Mouse (Mus musculus): ENCODE results near the gene Grm3. TPM values are rescaled to one million over a fixed set of nuclear protein-coding genes. Genes with fewer than 3 reads are reported as not detected.

Grm3 gene
- total and polyA plus RNA-seq, 3 experiments: not detected

GRCm38 (mm10) chr5:9540822-9541557 lies 184.0 kb downstream of the Grm3 start:
- Histone ChIP-seq H3K4me2 (ENCODE audit: insufficient read depth, low read depth, poor library complexity, severe bottlenecking) (no peak overlapping the region; the same call in 1 of the 2 replicates), H3K9me3 (replicated peaks; ENCODE audit: low read length) (no peaks in the 10 kb centered on the region), H3K79me2 (replicated peaks; ENCODE audit: control insufficient read depth, extremely low read depth, insufficient read depth, poor library complexity, severe bottlenecking) (no peaks in the 10 kb centered on the region), H3K4me3 (replicated peaks in 1 of 3; ENCODE audit: low read depth in 2 of 3, low read length in 2 of 3, poor library complexity in 1 of 3) (no peak overlapping the region), H3K36me3 (replicated peaks in 1 of 2; ENCODE audit: control insufficient read depth in 1 of 2, insufficient read depth in 1 of 2, low read length in 1 of 2) (no peaks in the 10 kb centered on the region), H3K9ac (ENCODE audit: insufficient read depth, low read depth) (no peak overlapping the region), H3K4me1 (ENCODE audit: control insufficient read depth in 1 of 2, insufficient read depth in 2 of 2) (peaks cover 0 to 18% of the 10 kb centered on the region in 2 experiments; a peak in 2 of 4 replicates), H3K27me3 (replicated peaks) (no peaks in the 10 kb centered on the region), H3K27ac (ENCODE audit: insufficient read depth, low read depth) (no peak overlapping the region)
- TF ChIP-seq SMC3 (IDR thresholded peaks at IDR 0.05; ENCODE audit: low read depth, low read length): peak; percentile 54
- no peak for TF ChIP-seq MAZ (IDR thresholded peaks at IDR 0.05; ENCODE audit: low read depth, low read length)
- peak; percentile 29 to 62; a peak in 3 of 4 replicates for TF ChIP-seq CTCF (conservative IDR thresholded peaks at IDR 0.05 in 1 of 2, IDR thresholded peaks at IDR 0.05 in 1 of 2; ENCODE audit: low read depth in 2 of 2, low read length in 2 of 2)
- peak; percentile 40 for TF ChIP-seq RAD21 (IDR thresholded peaks at IDR 0.05; ENCODE audit: low read depth, low read length)
- no peak for TF ChIP-seq CHD1 (IDR thresholded peaks at IDR 0.05; ENCODE audit: low read depth, low read length)
- in situ Hi-C loops (cut with MboI; ENCODE audit: low pct_ligation_motif_present, low pct_unique_long_range_greater_than_20kb, low sequenced_read_pairs): no loop called here
- DNase-seq (ENCODE audit: extremely low read depth): peak; percentile 52
- dilution Hi-C loops (cut with MboI; ENCODE audit: extremely low pct_ligation_motif_present, extremely low pct_unique_long_range_greater_than_20kb, low sequenced_read_pairs): no loop called here

GRCm38 (mm10) chr5:9525507-9525906 lies 199.5 kb downstream of the Grm3 start:
- no peak for TF ChIP-seq UBTF (IDR thresholded peaks at IDR 0.05; ENCODE audit: low read depth, low read length)
- TF ChIP-seq NRF1 (IDR thresholded peaks at IDR 0.05; ENCODE audit: low read depth, low read length): no peak
- no peak for TF ChIP-seq JUN (IDR thresholded peaks at IDR 0.05; ENCODE audit: insufficient read depth, low read depth, low read length)
- no peak for TF ChIP-seq ZC3H11A (IDR thresholded peaks at IDR 0.05; ENCODE audit: low read depth, low read length)
- no peak for TF ChIP-seq TBP (conservative IDR thresholded peaks at IDR 0.05; ENCODE audit: low read depth, low read length)
- Histone ChIP-seq H3K9ac (ENCODE audit: insufficient read depth, low read depth) (no peak overlapping the region), H3K9me3 (replicated peaks; ENCODE audit: low read length) (no peaks in the 10 kb centered on the region), H3K4me2 (ENCODE audit: insufficient read depth, low read depth, poor library complexity, severe bottlenecking) (no peak overlapping the region), H3K4me3 (replicated peaks in 1 of 3; ENCODE audit: low read depth in 2 of 3, low read length in 2 of 3, poor library complexity in 1 of 3) (no peak overlapping the region), H3K4me1 (ENCODE audit: control insufficient read depth in 1 of 2, insufficient read depth in 2 of 2) (peaks cover 0 to 6% of the 10 kb centered on the region in 2 experiments; a peak in 2 of 4 replicates), H3K36me3 (replicated peaks in 1 of 2; ENCODE audit: control insufficient read depth in 1 of 2, insufficient read depth in 1 of 2, low read length in 1 of 2) (no peaks in the 10 kb centered on the region), H3K79me2 (replicated peaks; ENCODE audit: control insufficient read depth, extremely low read depth, insufficient read depth, poor library complexity, severe bottlenecking) (no peaks in the 10 kb centered on the region), H3K27me3 (replicated peaks) (no peaks in the 10 kb centered on the region), H3K27ac (ENCODE audit: insufficient read depth, low read depth) (no peak overlapping the region)
- DNase-seq (ENCODE audit: extremely low read depth): no peak
- in situ Hi-C loops (cut with MboI; ENCODE audit: low pct_ligation_motif_present, low pct_unique_long_range_greater_than_20kb, low sequenced_read_pairs): no loop called here
- dilution Hi-C loops (cut with MboI; ENCODE audit: extremely low pct_ligation_motif_present, extremely low pct_unique_long_range_greater_than_20kb, low sequenced_read_pairs): no loop called here

- Histone ChIP-seq H3K79me2 (replicated peaks; ENCODE audit: control insufficient read depth, extremely low read depth, insufficient read depth, poor library complexity, severe bottlenecking) (no peaks in the 10 kb centered on the region), H3K9me3 (replicated peaks; ENCODE audit: low read length) (no peaks in the 10 kb centered on the region), H3K27me3 (replicated peaks) (no peaks in the 10 kb centered on the region), H3K4me3 (replicated peaks in 1 of 3; ENCODE audit: low read depth in 2 of 3, low read length in 2 of 3, poor library complexity in 1 of 3) (no peak overlapping the region), H3K36me3 (replicated peaks in 1 of 2; ENCODE audit: control insufficient read depth in 1 of 2, insufficient read depth in 1 of 2, low read length in 1 of 2) (no peaks in the 10 kb centered on the region), H3K9ac (ENCODE audit: insufficient read depth, low read depth) (no peak overlapping the region), H3K4me2 (ENCODE audit: insufficient read depth, low read depth, poor library complexity, severe bottlenecking) (no peak overlapping the region), H3K27ac (ENCODE audit: insufficient read depth, low read depth) (no peak overlapping the region), H3K4me1 (ENCODE audit: control insufficient read depth in 1 of 2, insufficient read depth in 2 of 2) (no peaks in the 10 kb centered on the region)
- dilution Hi-C loops (cut with MboI; ENCODE audit: extremely low pct_ligation_motif_present, extremely low pct_unique_long_range_greater_than_20kb, low sequenced_read_pairs): no loop called here
- TF ChIP-seq UBTF (IDR thresholded peaks at IDR 0.05; ENCODE audit: low read depth, low read length): no peak
- TF ChIP-seq ZKSCAN1 (IDR thresholded peaks at IDR 0.05; ENCODE audit: borderline replicate concordance, low read depth, low read length): no peak
- TF ChIP-seq ELF1 (IDR thresholded peaks at IDR 0.05; ENCODE audit: low read depth, low read length): no peak
- no peak for TF ChIP-seq JUN (IDR thresholded peaks at IDR 0.05; ENCODE audit: insufficient read depth, low read depth, low read length)
- no peak for TF ChIP-seq SMC3 (IDR thresholded peaks at IDR 0.05; ENCODE audit: low read depth, low read length)
- no peak for TF ChIP-seq MAX (IDR thresholded peaks at IDR 0.05; ENCODE audit: low read length)
- TF ChIP-seq NRF1 (IDR thresholded peaks at IDR 0.05; ENCODE audit: low read depth, low read length): no peak
- TF ChIP-seq E2F4 (IDR thresholded peaks at IDR 0.05; ENCODE audit: insufficient replicate concordance, low read depth, low read length): no peak
- no peak for TF ChIP-seq MEF2A (IDR thresholded peaks at IDR 0.05; ENCODE audit: borderline replicate concordance, low read depth, low read length)
- no peak for TF ChIP-seq MXI1 (IDR thresholded peaks at IDR 0.05; ENCODE audit: low read depth, low read length)
- no peak for TF ChIP-seq HCFC1 (IDR thresholded peaks at IDR 0.05; ENCODE audit: low read depth, low read length)
- TF ChIP-seq ETS1 (conservative IDR thresholded peaks at IDR 0.05; ENCODE audit: low read depth, low read length): no peak
- no peak for TF ChIP-seq EP300 (IDR thresholded peaks at IDR 0.05; ENCODE audit: low read length)
- TF ChIP-seq CHD2 (IDR thresholded peaks at IDR 0.05; ENCODE audit: low read length): no peak
- TF ChIP-seq POLR2AphosphoS2 (IDR thresholded peaks at IDR 0.05; ENCODE audit: low read depth, low read length): no peak
- in situ Hi-C loops (cut with MboI; ENCODE audit: low pct_ligation_motif_present, low pct_unique_long_range_greater_than_20kb, low sequenced_read_pairs): no loop called here
- no peak for DNase-seq (ENCODE audit: extremely low read depth)
Observed at GRCm38 (mm10) chr5:9511027-9511426, 213.9 kb downstream of the Grm3 start.
